ENCODE assay signal across 13 mouse cellular contexts in genomic region chr8:111260251-111260650, GRCm38 (mm10). TPM values are rescaled to one million over a fixed set of nuclear protein-coding genes. Genes with fewer than 3 reads are reported as not detected.
DNase-seq lines count a peak whose midpoint lies in the region; ATAC-seq and TF ChIP-seq lines count a peak whose summit lies in the region.
"Had no signal": no experiment of that assay in that cellular context is flagged by ENCODE, and none has a peak within 500 bp of the region (broad histone marks: within the 10 kb centered on the region; RNA-seq: fewer than 3 reads in every experiment).

No protein-coding gene starts in this region.

- ATAC-seq in erythroblast, adult 5-6 weeks (replicated peaks; ENCODE audit: low FRiP score, poor library complexity, severe bottlenecking): no peak
- ATAC-seq in liver, embryonic 11.5 days (replicated peaks; ENCODE audit: low FRiP score): no peak
- no peak for ATAC-seq in kidney, embryonic 15.5 days (replicated peaks; ENCODE audit: low FRiP score)
- ATAC-seq in liver, embryonic 14.5 days (ENCODE audit: insufficient read depth): no peak
- ATAC-seq in forebrain, postnatal 0 days: no peak

- no peak overlapping the region for H3K4me2 ChIP-seq in liver, embryonic 11.5 days
- peak overlapping the region; percentile 60; the same call in 1 of the 2 replicates for H3K4me2 ChIP-seq in kidney, embryonic 15.5 days
- H3K4me2 ChIP-seq in liver, embryonic 14.5 days (ENCODE audit: low read depth): peak overlapping the region; percentile 89
- no peak overlapping the region for H3K4me2 ChIP-seq in forebrain, postnatal 0 days (ENCODE audit: low read depth)

- no peaks in the 10 kb centered on the region for H3K9me3 ChIP-seq in erythroblast, embryonic 14.5 days (ENCODE audit: control insufficient read depth, low read length)
- H3K9me3 ChIP-seq in liver, embryonic 11.5 days (ENCODE audit: control insufficient read depth, low read length): no peaks in the 10 kb centered on the region
- no peaks in the 10 kb centered on the region for H3K9me3 ChIP-seq in kidney, embryonic 15.5 days (replicated peaks)
- H3K9me3 ChIP-seq in liver, embryonic 14.5 days (ENCODE audit: control insufficient read depth, low read length): no peaks in the 10 kb centered on the region
- H3K9me3 ChIP-seq in forebrain, postnatal 0 days (ENCODE audit: low read length): no peaks in the 10 kb centered on the region
- H3K9me3 ChIP-seq: hindbrain, embryonic 12.5 days; stomach, embryonic 15.5 days had no signal

- DNase-seq in liver, embryonic 11.5 days (ENCODE audit: low spot score): no peak
- no peak for DNase-seq in liver
- DNase-seq in liver, embryonic 14.5 days (ENCODE audit: low read depth in 3 of 3, low spot score in 3 of 3): no peak
- no peak for DNase-seq in embryo, embryonic 11 days
- DNase-seq in forebrain, postnatal 0 days: no peak
- DNase-seq: cerebellum, postnatal 36 days; heart, adult 11 months; lung, postnatal 4 days had no signal

- TF ChIP-seq CTCF in liver, embryonic 14.5 days (IDR thresholded peaks at IDR 0.05; ENCODE audit: low read depth): no peak
- no peak for TF ChIP-seq CTCF in forebrain, postnatal 0 days (IDR thresholded peaks at IDR 0.05; ENCODE audit: low read depth)

- H3K9ac ChIP-seq in liver, embryonic 11.5 days (ENCODE audit: low read depth, low read length): no peak overlapping the region
- H3K9ac ChIP-seq in kidney, embryonic 15.5 days: no peak overlapping the region
- H3K9ac ChIP-seq in liver, embryonic 14.5 days (replicated peaks): no peak overlapping the region
- H3K9ac ChIP-seq in forebrain, postnatal 0 days: no peak overlapping the region
- H3K9ac ChIP-seq: stomach, embryonic 15.5 days had no signal

- no peak overlapping the region for H3K27ac ChIP-seq in liver, embryonic 11.5 days (ENCODE audit: low read depth, low read length)
- H3K27ac ChIP-seq in kidney, embryonic 15.5 days: no peak overlapping the region
- H3K27ac ChIP-seq in liver, embryonic 14.5 days: no peak overlapping the region
- H3K27ac ChIP-seq in forebrain, postnatal 0 days (ENCODE audit: low read depth, low read length): no peak overlapping the region
- H3K27ac ChIP-seq: hindbrain, embryonic 12.5 days had no signal

- peaks cover 35% of the 10 kb centered on the region for H3K4me1 ChIP-seq in erythroblast, embryonic 14.5 days (ENCODE audit: control insufficient read depth)
- H3K4me1 ChIP-seq in liver, embryonic 11.5 days (replicated peaks; ENCODE audit: control insufficient read depth, insufficient read depth, low read length): peaks cover 13% of the 10 kb centered on the region
- peaks cover 12% of the 10 kb centered on the region for H3K4me1 ChIP-seq in kidney, embryonic 15.5 days
- peaks cover 6 to 19% of the 10 kb centered on the region in 2 experiments for H3K4me1 ChIP-seq in liver, embryonic 14.5 days (replicated peaks; ENCODE audit: control insufficient read depth in 2 of 2, insufficient read depth in 2 of 2, low read length in 1 of 2)
- peaks cover 7% of the 10 kb centered on the region for H3K4me1 ChIP-seq in forebrain, postnatal 0 days (ENCODE audit: insufficient read depth)

- WGBS in liver, embryonic 11.5 days: 91% methylated on average over 5 of the region's 5 CpGs
- WGBS in kidney, embryonic 15.5 days: 94% methylated on average over 5 of the region's 5 CpGs
- 79% methylated on average over 5 of the region's 5 CpGs for WGBS in liver, embryonic 14.5 days (ENCODE audit: insufficient replicate concordance)
- 96% methylated on average over 5 of the region's 5 CpGs for WGBS in forebrain, postnatal 0 days

- peaks cover 32% of the 10 kb centered on the region for H3K27me3 ChIP-seq in erythroblast, embryonic 14.5 days (ENCODE audit: control insufficient read depth)
- H3K27me3 ChIP-seq in liver, embryonic 11.5 days (replicated peaks; ENCODE audit: control insufficient read depth, insufficient read depth, low read length): no peaks in the 10 kb centered on the region
- no peaks in the 10 kb centered on the region for H3K27me3 ChIP-seq in kidney, embryonic 15.5 days
- no peaks in the 10 kb centered on the region for H3K27me3 ChIP-seq in liver, embryonic 14.5 days (ENCODE audit: control insufficient read depth, insufficient read depth, low read length)
- no peaks in the 10 kb centered on the region for H3K27me3 ChIP-seq in forebrain, postnatal 0 days (ENCODE audit: insufficient read depth, low read length)
- H3K27me3 ChIP-seq: hindbrain, embryonic 12.5 days; stomach, embryonic 15.5 days had no signal

- no peak for TF ChIP-seq EP300 in liver, embryonic 14.5 days (IDR thresholded peaks at IDR 0.05; ENCODE audit: low read depth)

- peak overlapping the region; percentile 89 for H3K4me3 ChIP-seq in erythroblast, embryonic 14.5 days (replicated peaks)
- peak overlapping the region; percentile 74; the same call in 1 of the 2 replicates for H3K4me3 ChIP-seq in liver, embryonic 11.5 days (ENCODE audit: low read depth, low read length)
- no peak overlapping the region; the same call in 1 of the 2 replicates for H3K4me3 ChIP-seq in kidney, embryonic 15.5 days (replicated peaks)
- H3K4me3 ChIP-seq in liver, embryonic 14.5 days (ENCODE audit: insufficient read depth in 1 of 2, low read depth in 2 of 2, low read length in 2 of 2): no peak overlapping the region
- H3K4me3 ChIP-seq in forebrain, postnatal 0 days (ENCODE audit: low read depth, low read length): no peak overlapping the region

- H3K36me3 ChIP-seq in erythroblast, embryonic 14.5 days (ENCODE audit: control insufficient read depth): peaks cover 9% of the 10 kb centered on the region
- H3K36me3 ChIP-seq in liver, embryonic 11.5 days (ENCODE audit: control insufficient read depth, insufficient read depth, low read length): no peaks in the 10 kb centered on the region
- peaks cover 7% of the 10 kb centered on the region; the same call in 1 of the 2 replicates for H3K36me3 ChIP-seq in kidney, embryonic 15.5 days
- no peaks in the 10 kb centered on the region for H3K36me3 ChIP-seq in liver, embryonic 14.5 days (replicated peaks; ENCODE audit: control insufficient read depth, insufficient read depth, low read depth)
- no peaks in the 10 kb centered on the region for H3K36me3 ChIP-seq in forebrain, postnatal 0 days (ENCODE audit: insufficient read depth)
- H3K36me3 ChIP-seq: hindbrain, embryonic 12.5 days had no signal

RNA-seq across cellular contexts. Expression of gene Glg1, which starts 1.2 kb away (rescaled TPM):
- polyA plus RNA-seq in erythroblast, embryonic 14.5 days (2012): 1.1 and 1.4 TPM in 2 replicates
- total RNA-seq in erythroblast, adult 5-6 weeks (2015; ENCODE audit: low replicate concordance): 13.8 and 14.0 TPM in 2 replicates
- total RNA-seq in erythroblast, adult 5-6 weeks (2017; ENCODE audit: low replicate concordance): 27.9 and 33.1 TPM in 2 replicates
- 36.4 and 40.1 TPM in 2 replicates for polyA plus RNA-seq in liver, embryonic 11.5 days (2014; fragmentation: Nextera tagmentation; extraction: Ambion mirVana)
- polyA plus RNA-seq in kidney, embryonic 15.5 days (2015; fragmentation: Nextera tagmentation; extraction: Ambion mirVana): 76.0 and 78.0 TPM in 2 replicates
- polyA plus RNA-seq in liver, embryonic 14.5 days (2012; rRNA removed): 4.7 and 6.4 TPM in 2 replicates
- 15.3 and 16.6 TPM in 2 replicates for polyA plus RNA-seq in liver, embryonic 14.5 days (2014; fragmentation: Nextera tagmentation; extraction: Ambion mirVana)
- total RNA-seq in forebrain, postnatal 0 days (2014; rRNA removed): 32.1 and 45.0 TPM in 2 replicates
- polyA plus RNA-seq in forebrain, postnatal 0 days (2015; fragmentation: Nextera tagmentation; extraction: Ambion mirVana): 35.0 and 49.7 TPM in 2 replicates

RNA-seq across cellular contexts. Expression of gene Rfwd3, which starts 39.8 kb away (rescaled TPM):
- 0.63 TPM in 2 replicates for polyA plus RNA-seq in erythroblast, embryonic 14.5 days (2012)
- total RNA-seq in erythroblast, adult 5-6 weeks (2015; ENCODE audit: low replicate concordance): 25.9 and 29.0 TPM in 2 replicates
- total RNA-seq in erythroblast, adult 5-6 weeks (2017; ENCODE audit: low replicate concordance): 44.0 and 45.0 TPM in 2 replicates
- polyA plus RNA-seq in liver, embryonic 11.5 days (2014; fragmentation: Nextera tagmentation; extraction: Ambion mirVana): 81.6 and 96.1 TPM in 2 replicates
- polyA plus RNA-seq in kidney, embryonic 15.5 days (2015; fragmentation: Nextera tagmentation; extraction: Ambion mirVana): 69.1 and 72.4 TPM in 2 replicates
- polyA plus RNA-seq in liver, embryonic 14.5 days (2012; rRNA removed): 16.9 and 24.5 TPM in 2 replicates
- polyA plus RNA-seq in liver, embryonic 14.5 days (2014; fragmentation: Nextera tagmentation; extraction: Ambion mirVana): 43.8 and 49.9 TPM in 2 replicates
- 19.4 and 19.5 TPM in 2 replicates for total RNA-seq in forebrain, postnatal 0 days (2014; rRNA removed)
- polyA plus RNA-seq in forebrain, postnatal 0 days (2015; fragmentation: Nextera tagmentation; extraction: Ambion mirVana): 7.2 and 11.1 TPM in 2 replicates

Comparison
In these comparisons a context has a peak if more than half of its experiments do, and no peak if none do; other contexts are left out.
1. H3K4me3 ChIP-seq: peak in erythroblast, embryonic 14.5 days (single experiment) and liver, embryonic 11.5 days (single experiment); none in kidney, embryonic 15.5 days (single experiment), liver, embryonic 14.5 days (0 of 2) and forebrain, postnatal 0 days (single experiment).
2. H3K4me2 ChIP-seq: peak in kidney, embryonic 15.5 days (single experiment) and liver, embryonic 14.5 days (single experiment); none in liver, embryonic 11.5 days (single experiment) and forebrain, postnatal 0 days (single experiment).